Mouse (Mus musculus) layer of hippocampus, adult 2 months (tissue): ENCODE data around the gene Kansl2. TPM values are rescaled to one million over a fixed set of nuclear protein-coding genes. Genes with fewer than 3 reads are reported as not detected.
A peak's percentile ranks its signal among the peaks of the same experiment; 100 is the strongest.
"Not testable (repeated sequence)": the region's sequence is repeated elsewhere in the genome, so short reads cannot be mapped to it uniquely, and the experiment has no call there.

Source experiments
- DNase-seq, 2 experiments: peaks; one replicate each; pipeline ENCODE4 v3.0.0; 2022; ENCODE audit warnings: low spot score in 2 of 2
- H3K27ac ChIP-seq: fragments of 200-600 bp; 2 replicates; pipeline ENCODE4 v1.8.1; 2022
- H3K4me3 ChIP-seq: fragments of 200-600 bp; 2 replicates; pipeline ENCODE4 v1.8.1; 2022; ENCODE audit warnings: mild to moderate bottlenecking
- CTCF ChIP-seq: fragments of 200-600 bp; conservative IDR thresholded peaks from 2 replicates; pipeline ENCODE4 v1.8.1; 2022; ENCODE audit warnings: antibody characterized with exemption, mild to moderate bottlenecking, moderate library complexity
- total RNA-seq, 2 experiments: library from RNA; stranded (reverse); gene quantifications; 2 replicates each; pipeline ENCODE4 v1.2.3; 2021

Kansl2 gene
- total RNA-seq, 2 experiments from 2014 or later, result 62.2 to 62.5 TPM

DNA sequence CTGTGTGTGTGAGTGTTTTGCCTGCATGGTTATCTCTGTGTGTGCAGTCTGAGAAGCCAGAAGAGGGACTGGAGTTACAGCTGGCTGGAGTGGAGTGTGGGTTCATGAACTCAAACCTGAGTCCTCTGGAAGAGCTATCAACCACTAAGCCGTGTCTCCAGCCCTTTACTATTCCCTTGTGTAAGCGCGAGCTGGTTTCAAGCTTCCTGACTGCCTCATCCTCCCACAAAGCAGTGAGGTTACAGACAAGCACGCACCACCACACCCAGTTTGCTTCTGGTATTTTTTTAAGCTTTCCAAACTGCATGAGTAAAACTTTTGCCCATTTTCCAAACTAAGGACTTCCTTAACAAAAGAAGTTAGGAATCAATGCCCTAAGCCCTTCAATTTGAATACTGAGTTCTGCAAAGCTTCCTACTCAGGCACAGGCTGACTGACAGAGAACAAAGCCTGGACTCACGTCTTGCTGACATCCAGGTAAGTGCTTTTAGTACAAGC lies 5.9 kb downstream of the Kansl2 start:
- no peak for TF ChIP-seq CTCF
- H3K27ac ChIP-seq, result no peak overlapping the region
- no peak for DNase-seq
- no peak overlapping the region for H3K4me3 ChIP-seq

GRCm38 (mm10) chr15:98527056-98527771 lies 6.8 kb downstream of the Kansl2 start:
- no peak for DNase-seq
- no peak for TF ChIP-seq CTCF
- no peak overlapping the region for H3K4me3 ChIP-seq
- no peak overlapping the region for H3K27ac ChIP-seq

DNA sequence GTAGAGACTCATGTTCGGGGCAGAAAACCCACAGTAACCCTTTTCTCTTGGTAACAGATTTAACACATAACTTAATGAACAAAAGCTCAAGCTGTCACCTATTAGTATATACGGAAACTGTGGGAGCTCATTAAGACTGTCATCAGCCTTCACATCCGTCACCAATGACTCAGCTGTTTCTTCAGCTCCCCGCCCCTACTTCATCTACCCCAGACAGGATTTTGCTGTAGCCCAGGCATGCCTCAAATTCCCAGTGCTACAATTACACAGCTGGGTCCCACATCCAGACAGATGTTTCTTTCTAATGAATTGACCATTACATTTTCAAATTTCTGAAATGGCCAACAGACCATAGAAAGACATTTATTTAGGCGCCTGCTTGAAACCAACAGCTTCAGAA lies 8.0 kb downstream of the Kansl2 start:
- TF ChIP-seq CTCF, result no peak
- DNase-seq, result no peak

GRCm38 (mm10) chr15:98521245-98521644 lies 12.8 kb downstream of the Kansl2 start:
- no peak for TF ChIP-seq CTCF
- DNase-seq, result no peak
- H3K4me3 ChIP-seq, result no peak overlapping the region
- no peak overlapping the region for H3K27ac ChIP-seq

More for the DNA sequence above, 8.0 kb downstream of the Kansl2 start:
- H3K27ac ChIP-seq, result no peak overlapping the region
- H3K4me3 ChIP-seq, result no peak overlapping the region

GRCm38 (mm10) chr15:98517380-98518355 lies 16.4 kb downstream of the Kansl2 start:
- no peak overlapping the region for H3K4me3 ChIP-seq
- TF ChIP-seq CTCF, result peak; percentile 98
- no peak overlapping the region for H3K27ac ChIP-seq
- peak; percentile 55 to 69 for DNase-seq

GRCm38 (mm10) chr15:98514845-98515244 lies 19.2 kb downstream of the Kansl2 start:
- DNase-seq, H3K27ac ChIP-seq, H3K4me3 ChIP-seq: not testable (repeated sequence)

- no peak overlapping the region for H3K27ac ChIP-seq
- no peak for TF ChIP-seq CTCF
- H3K4me3 ChIP-seq, result no peak overlapping the region
- DNase-seq, result no peak
Observed at GRCm38 (mm10) chr15:98514146-98514545, 19.9 kb downstream of the Kansl2 start.

- H3K4me3 ChIP-seq, DNase-seq, H3K27ac ChIP-seq: not testable (repeated sequence)
Observed at GRCm38 (mm10) chr15:98513676-98514075, 20.4 kb downstream of the Kansl2 start.

GRCm38 (mm10) chr15:98512799-98513321 lies 21.2 kb downstream of the Kansl2 start:
- DNase-seq, result no peak
- Histone ChIP-seq H3K4me3 (no peak overlapping the region), H3K27ac (peak overlapping the region; percentile 54; the same call in 1 of the 2 replicates)
- no peak for TF ChIP-seq CTCF

GRCm38 (mm10) chr15:98512232-98512631 lies 21.8 kb downstream of the Kansl2 start:
- TF ChIP-seq CTCF, result no peak
- no peak overlapping the region for H3K4me3 ChIP-seq
- peak overlapping the region; percentile 54; the same call in 1 of the 2 replicates for H3K27ac ChIP-seq
- no peak for DNase-seq

DNA sequence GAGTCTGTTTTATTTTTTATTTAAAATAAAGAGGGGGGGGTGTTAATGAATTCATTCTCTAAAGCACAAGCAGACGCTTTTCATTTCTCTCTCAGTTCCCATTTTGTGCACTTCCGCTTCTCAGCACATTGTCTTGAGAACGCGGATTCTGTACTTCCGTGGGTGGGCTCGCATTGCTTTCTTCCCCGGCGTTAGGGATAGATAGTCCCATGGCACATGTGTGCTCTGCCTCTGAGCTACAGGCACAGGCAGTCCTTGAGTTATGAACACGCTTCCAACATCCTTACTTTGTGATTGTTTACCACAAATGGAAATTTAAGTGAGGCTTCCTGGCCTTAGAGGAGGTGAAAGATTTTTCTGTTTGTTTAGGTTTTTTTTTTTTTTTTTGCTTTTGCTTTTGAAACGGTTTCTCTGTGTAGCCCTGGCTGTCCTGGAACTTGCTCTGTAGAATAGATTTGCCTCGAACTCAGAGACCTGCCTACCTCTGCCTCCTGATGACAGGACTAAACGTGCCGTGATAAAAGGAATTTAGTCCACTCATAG lies 22.6 kb downstream of the Kansl2 start:
- Histone ChIP-seq H3K27ac (peak overlapping the region; percentile 49; the same call in 1 of the 2 replicates), H3K4me3 (peak overlapping the region; percentile 48; the same call in 1 of the 2 replicates)
- no peak for DNase-seq
- no peak for TF ChIP-seq CTCF
